Mouse (Mus musculus): ENCODE measurements around the gene Qrfpr.

The Qrfpr gene

DNA sequence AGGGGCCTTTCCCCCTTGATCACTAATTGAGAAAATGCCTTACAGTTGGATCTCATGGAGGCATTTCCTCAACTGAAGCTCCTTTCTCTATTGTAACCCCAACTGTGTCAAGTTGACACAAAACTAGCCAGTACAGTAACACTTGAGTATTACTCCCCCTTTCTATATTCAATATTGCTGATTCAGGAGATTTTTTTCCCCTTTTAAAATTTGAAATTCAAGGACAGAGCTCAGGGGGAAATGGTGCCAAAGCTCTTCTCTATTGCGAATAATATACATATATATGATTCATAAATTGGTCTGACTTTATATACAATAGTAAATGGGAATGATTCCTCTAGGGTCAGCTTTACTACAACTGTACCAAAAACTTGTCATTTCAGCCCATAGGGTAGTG lies 71.6 kb downstream of the Qrfpr start:
- no peak for DNase-seq

DNA sequence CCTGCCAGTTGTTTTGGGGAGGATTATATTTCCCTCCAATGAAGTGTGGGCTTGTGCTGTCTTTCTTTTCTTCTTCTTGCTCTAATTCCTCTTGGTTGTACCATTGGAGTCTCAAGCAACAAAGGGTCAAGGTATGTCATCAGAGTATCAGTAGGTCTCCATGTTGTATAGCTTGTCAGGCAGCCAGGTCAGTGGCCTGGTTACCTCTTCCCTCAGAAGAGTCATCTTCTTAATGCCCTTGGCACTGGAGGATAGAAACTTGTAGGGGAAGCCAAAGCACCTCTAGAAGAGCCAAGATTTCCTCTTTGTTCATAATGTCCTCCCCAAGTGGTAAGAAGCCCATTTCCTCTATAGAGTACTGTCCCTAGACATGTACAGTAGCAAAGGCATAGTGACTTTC lies 83.1 kb downstream of the Qrfpr start:
- no peak for DNase-seq

DNA sequence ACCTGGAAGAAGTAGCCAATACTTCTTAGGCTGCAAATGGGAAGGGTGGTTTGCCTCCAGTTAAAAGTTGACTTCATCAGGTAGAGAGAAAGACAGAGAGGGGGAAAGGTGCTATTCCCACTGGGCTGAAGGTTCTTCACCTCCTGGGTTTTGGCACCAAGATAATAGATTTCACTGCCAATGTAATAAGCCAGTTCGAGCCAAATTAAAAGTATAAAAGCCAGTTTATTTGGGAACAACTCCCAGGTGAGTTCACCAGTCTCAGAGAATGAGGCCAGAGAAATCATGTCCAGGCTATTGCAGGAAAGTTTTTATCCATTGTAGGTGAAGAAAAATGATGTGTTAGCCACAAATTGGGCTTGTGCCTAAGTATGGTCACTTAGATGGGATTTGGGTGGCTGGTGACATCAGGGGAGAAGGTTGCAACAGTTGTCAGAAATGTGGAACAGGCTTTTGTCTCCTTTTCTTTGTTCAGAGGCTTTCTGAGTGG lies 83.9 kb downstream of the Qrfpr start:
- no peak for DNase-seq

DNA sequence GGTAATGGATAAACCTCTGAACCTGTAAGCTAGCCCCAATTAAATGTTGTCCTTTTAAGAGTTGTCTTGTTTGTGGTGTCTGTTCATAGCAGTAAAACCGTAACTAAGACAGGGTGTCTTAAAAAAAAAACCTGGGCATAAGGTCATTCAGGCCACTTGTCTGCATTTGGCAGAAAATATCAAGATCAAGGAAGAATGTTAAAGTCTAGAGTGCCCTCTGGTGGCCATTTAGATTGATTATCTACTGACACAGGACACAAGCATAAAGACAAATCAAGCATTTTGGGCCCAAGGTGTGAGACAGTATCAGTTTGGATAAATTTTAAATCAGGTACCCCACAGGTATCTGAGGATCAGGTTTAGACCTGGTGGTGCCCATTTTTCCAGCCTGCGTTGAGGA lies 84.6 kb downstream of the Qrfpr start:
- no peak for DNase-seq

DNA sequence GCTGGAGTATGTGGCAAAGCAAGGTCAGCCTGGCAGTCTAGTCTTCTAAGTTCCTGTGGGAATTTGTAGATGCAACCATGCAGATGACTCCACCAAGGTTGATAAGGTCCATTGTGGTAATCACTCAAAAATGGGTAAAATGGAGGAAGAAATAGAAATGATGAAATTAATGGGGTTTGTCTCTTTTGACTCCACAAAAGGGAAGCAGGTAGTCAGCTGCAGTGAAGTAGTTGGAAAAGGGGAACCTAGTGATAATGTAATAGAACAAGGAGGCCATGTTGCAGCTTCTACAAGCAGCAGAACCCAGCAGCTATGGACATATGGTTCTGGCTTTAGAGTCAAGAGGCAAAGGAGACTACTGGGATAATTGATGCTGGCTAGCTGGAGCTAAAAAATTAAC lies 86.0 kb downstream of the Qrfpr start:
- no peak for DNase-seq
